Mouse (Mus musculus) spleen, embryonic (tissue): ENCODE results near the gene Gm8890.
"Not testable (repeated sequence)": the region's sequence is repeated elsewhere in the genome, so short reads cannot be mapped to it uniquely, and the experiment has no call there.

Source experiments
- CTCF ChIA-PET: fragments of 350-600 bp; sonication (Branson Sonifier 250); formaldehyde crosslinking; loops from one replicate; lab custom pipeline; 2022; lab: Charles Lee

Gene Gm8890

DNA sequence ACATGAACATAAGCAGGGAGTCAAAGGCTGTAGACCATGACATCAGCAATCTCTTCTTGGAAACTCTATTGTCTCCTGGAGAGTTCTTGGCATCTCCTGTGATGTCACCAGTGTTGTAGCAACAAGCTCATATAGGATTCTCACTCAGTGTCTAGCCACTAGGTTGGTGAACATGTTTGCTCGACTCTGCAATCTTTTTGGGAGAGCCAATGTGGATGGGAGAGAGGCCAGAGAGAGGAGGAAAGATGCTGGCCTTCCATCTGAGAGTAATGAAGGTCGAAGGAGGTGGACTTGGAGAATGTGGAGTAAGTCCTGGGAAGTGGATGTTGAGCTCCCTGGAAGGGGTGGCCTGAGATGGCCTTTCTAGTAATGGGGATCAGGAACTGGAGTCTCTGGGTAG lies at the start of gene Gm8890:
Gene Gm8890 (plus strand): TSS at position 301 of the 400 bp plus-strand sequence.
- CTCF ChIA-PET, result not testable (repeated sequence)

DNA sequence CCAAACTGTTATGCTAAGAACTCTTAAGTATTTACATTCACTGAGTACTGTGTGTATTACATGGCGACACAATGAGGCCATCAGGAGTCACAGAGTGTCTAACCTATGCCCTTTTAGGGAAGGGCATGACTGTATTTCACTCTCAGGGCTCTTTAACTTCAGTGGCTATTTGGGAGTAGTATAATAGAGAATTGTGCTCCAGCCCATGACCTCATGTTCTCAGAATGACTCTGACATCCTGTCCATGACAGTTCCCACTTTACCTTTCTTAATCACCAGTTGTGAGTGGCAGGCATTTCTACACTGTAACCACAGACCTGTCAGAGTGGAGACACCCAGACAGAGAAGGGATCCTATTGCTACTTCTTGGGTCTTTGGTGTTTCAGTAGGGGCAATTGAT lies 388 bp downstream of the Gm8890 start:
- CTCF ChIA-PET, result not testable (repeated sequence)
